Mouse (Mus musculus): ENCODE measurements around the gene Gm43517. TPM values are rescaled to one million over a fixed set of nuclear protein-coding genes. Genes with fewer than 3 reads are reported as not detected.
A peak's percentile ranks its signal among the peaks of the same experiment; 100 is the strongest.

The Gm43517 gene
- polyA plus RNA-seq, 2 experiments: not detected

GRCm38 (mm10) chr12:49381721-49382365, 3.1 kb upstream of the Gm43517 start:
- H3K27me3 ChIP-seq (ENCODE audit: control insufficient read depth, insufficient read depth, low read length): peaks cover 94% of the 10 kb centered on the region
- no peak overlapping the region for H3K27ac ChIP-seq
- no peaks in the 10 kb centered on the region for H3K36me3 ChIP-seq (replicated peaks; ENCODE audit: control insufficient read depth, insufficient read depth, low read depth)
- no peak overlapping the region for H3K4me2 ChIP-seq (ENCODE audit: low read depth)
- H3K9ac ChIP-seq (replicated peaks): no peak overlapping the region
- TF ChIP-seq CTCF (IDR thresholded peaks at IDR 0.05; ENCODE audit: low read depth) (no peak), EP300 (IDR thresholded peaks at IDR 0.05; ENCODE audit: low read depth) (no peak)
- ATAC-seq (ENCODE audit: insufficient read depth) (no peak), DNase-seq (ENCODE audit: low read depth in 3 of 3, low spot score in 3 of 3) (no peak)
- WGBS (ENCODE audit: insufficient replicate concordance): 2% methylated on average over 19 of the region's 19 CpGs
- H3K9me3 ChIP-seq (ENCODE audit: control insufficient read depth, low read length): no peaks in the 10 kb centered on the region
- H3K4me1 ChIP-seq (replicated peaks; ENCODE audit: control insufficient read depth in 2 of 2, insufficient read depth in 2 of 2, low read length in 1 of 2): no peaks in the 10 kb centered on the region
- no peak overlapping the region for H3K4me3 ChIP-seq (ENCODE audit: insufficient read depth in 1 of 2, low read depth in 2 of 2, low read length in 2 of 2)

- H3K9ac ChIP-seq (replicated peaks): no peak within 1 kb of the TSS
- H3K4me1 ChIP-seq (replicated peaks; ENCODE audit: control insufficient read depth in 2 of 2, insufficient read depth in 2 of 2, low read length in 1 of 2): no peaks in the 10 kb centered on the region
- no peaks in the 10 kb centered on the region for H3K36me3 ChIP-seq (replicated peaks; ENCODE audit: control insufficient read depth, insufficient read depth, low read depth)
- peaks cover 86% of the 10 kb centered on the region for H3K27me3 ChIP-seq (ENCODE audit: control insufficient read depth, insufficient read depth, low read length)
- no peaks in the 10 kb centered on the region for H3K9me3 ChIP-seq (ENCODE audit: control insufficient read depth, low read length)
- no peak within 1 kb of the TSS for H3K27ac ChIP-seq
- TF ChIP-seq EP300 (IDR thresholded peaks at IDR 0.05; ENCODE audit: low read depth) (no peak), CTCF (IDR thresholded peaks at IDR 0.05; ENCODE audit: low read depth) (no peak)
- peak within 1 kb of the TSS; percentile 8; the same call in 1 of the 2 replicates for H3K4me2 ChIP-seq (ENCODE audit: low read depth)
- ATAC-seq (ENCODE audit: insufficient read depth) (no peak), DNase-seq (ENCODE audit: low read depth in 3 of 3, low spot score in 3 of 3) (no peak)
- 0 out of 4 replicates have a peak within 1 kb of the TSS, but pooled peaks of 1 of the 2 experiments have one; percentile 18 for H3K4me3 ChIP-seq (ENCODE audit: insufficient read depth in 1 of 2, low read depth in 2 of 2, low read length in 2 of 2)
- 2% methylated on average over 60 of the region's 61 CpGs for WGBS (ENCODE audit: insufficient replicate concordance)
Measured at GRCm38 (mm10) chr12:49382565-49383520, 2.1 kb upstream of the Gm43517 start, which contains the start of gene Foxg1. TSS of gene Foxg1 (plus strand) at chr12:49382660.

- Histone ChIP-seq H3K9me3 (ENCODE audit: control insufficient read depth, low read length) (no peaks in the 10 kb centered on the region), H3K4me1 (replicated peaks; ENCODE audit: control insufficient read depth in 2 of 2, insufficient read depth in 2 of 2, low read length in 1 of 2) (no peaks in the 10 kb centered on the region), H3K36me3 (replicated peaks; ENCODE audit: control insufficient read depth, insufficient read depth, low read depth) (no peaks in the 10 kb centered on the region), H3K4me2 (ENCODE audit: low read depth) (peak overlapping the region; percentile 8; the same call in 1 of the 2 replicates), H3K4me3 (ENCODE audit: insufficient read depth in 1 of 2, low read depth in 2 of 2, low read length in 2 of 2) (0 out of 4 replicates have a peak overlapping the region, but pooled peaks of 1 of the 2 experiments have one; percentile 18), H3K27me3 (ENCODE audit: control insufficient read depth, insufficient read depth, low read length) (peaks cover 84% of the 10 kb centered on the region), H3K9ac (replicated peaks) (no peak overlapping the region), H3K27ac (no peak overlapping the region)
- TF ChIP-seq EP300 (IDR thresholded peaks at IDR 0.05; ENCODE audit: low read depth) (no peak), CTCF (IDR thresholded peaks at IDR 0.05; ENCODE audit: low read depth) (no peak)
- 2% methylated on average over 61 of the region's 67 CpGs for WGBS (ENCODE audit: insufficient replicate concordance)
- ATAC-seq (ENCODE audit: insufficient read depth) (0 out of 2 replicates have a peak, but pooled peaks have one; percentile 39), DNase-seq (ENCODE audit: low read depth in 3 of 3, low spot score in 3 of 3) (no peak)
Measured at GRCm38 (mm10) chr12:49383521-49384133, 1.3 kb upstream of the Gm43517 start.

- Histone ChIP-seq H3K4me2 (ENCODE audit: low read depth) (no peak overlapping the region), H3K4me3 (ENCODE audit: insufficient read depth in 1 of 2, low read depth in 2 of 2, low read length in 2 of 2) (no peak overlapping the region), H3K27me3 (ENCODE audit: control insufficient read depth, insufficient read depth, low read length) (peaks cover 78% of the 10 kb centered on the region), H3K9me3 (ENCODE audit: control insufficient read depth, low read length) (no peaks in the 10 kb centered on the region), H3K27ac (no peak overlapping the region), H3K4me1 (replicated peaks; ENCODE audit: control insufficient read depth in 2 of 2, insufficient read depth in 2 of 2, low read length in 1 of 2) (no peaks in the 10 kb centered on the region), H3K36me3 (replicated peaks; ENCODE audit: control insufficient read depth, insufficient read depth, low read depth) (no peaks in the 10 kb centered on the region), H3K9ac (replicated peaks) (no peak overlapping the region)
- TF ChIP-seq EP300 (IDR thresholded peaks at IDR 0.05; ENCODE audit: low read depth) (no peak), CTCF (IDR thresholded peaks at IDR 0.05; ENCODE audit: low read depth) (no peak)
- 3% methylated on average over 62 of the region's 66 CpGs for WGBS (ENCODE audit: insufficient replicate concordance)
- ATAC-seq (ENCODE audit: insufficient read depth): no peak
- no peak for DNase-seq (ENCODE audit: low read depth in 3 of 3, low spot score in 3 of 3)
Measured at GRCm38 (mm10) chr12:49384295-49384875, 589 bp upstream of the Gm43517 start.
